Mouse (Mus musculus): ENCODE measurements at regions not wholly inside any gene's neighbourhood (a gene's known extent, or its start where the extent isn't known, plus 50 kb on each side); places are given as distances from the start of the nearest gene placed in this dataset.

DNA sequence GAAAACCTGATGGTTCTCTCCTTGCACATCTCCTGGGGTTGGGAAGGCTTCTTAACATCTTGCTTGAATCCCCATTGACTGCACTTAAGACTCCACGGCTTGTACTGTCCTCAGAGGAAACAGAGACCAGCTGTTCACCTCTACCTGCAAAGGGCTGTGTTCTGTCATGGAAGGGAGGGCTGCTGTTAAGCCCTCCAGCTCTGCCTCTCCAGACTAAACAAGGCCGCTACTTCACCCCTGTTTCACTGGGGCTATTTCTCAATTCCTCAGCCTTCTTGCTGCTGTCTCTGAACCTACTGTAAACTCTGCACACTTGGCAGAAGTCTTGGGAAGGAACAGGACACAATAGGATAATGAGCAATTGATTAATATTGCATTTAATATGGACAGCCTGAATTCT is 64.7 kb upstream of the BC052040 start:
- no peaks in the 10 kb centered on the region for H3K79me2 ChIP-seq (ENCODE audit: control insufficient read depth, insufficient read depth, low read length, poor library complexity)
- no peak overlapping the region for H3K9ac ChIP-seq (ENCODE audit: control insufficient read depth, low read depth, low read length, poor library complexity, severe bottlenecking)
- no peaks in the 10 kb centered on the region for H3K36me3 ChIP-seq (ENCODE audit: control insufficient read depth in 1 of 2, insufficient read depth in 2 of 2, low read length in 2 of 2)
- DNase-seq (ENCODE audit: low read depth, low spot score): no peak
- no peak overlapping the region for H3K27ac ChIP-seq (ENCODE audit: control insufficient read depth, low read depth, low read length)
- no peak for TF ChIP-seq USF2 (IDR thresholded peaks at IDR 0.05; ENCODE audit: borderline replicate concordance in 1 of 2, insufficient read depth in 1 of 2, low read depth in 1 of 2, low read length in 2 of 2)
- TF ChIP-seq SIN3A (IDR thresholded peaks at IDR 0.05; ENCODE audit: low read length): no peak
- no peak for TF ChIP-seq ETS1 (IDR thresholded peaks at IDR 0.05; ENCODE audit: low read depth, low read length)
- no peak for TF ChIP-seq E2F4 (IDR thresholded peaks at IDR 0.05; ENCODE audit: borderline replicate concordance, low read depth, low read length)
- no peak for TF ChIP-seq MXI1 (IDR thresholded peaks at IDR 0.05; ENCODE audit: low read depth, low read length)
- TF ChIP-seq SMC3 (IDR thresholded peaks at IDR 0.05; ENCODE audit: low read depth, low read length): no peak
- TF ChIP-seq POLR2AphosphoS5 (IDR thresholded peaks at IDR 0.05; ENCODE audit: borderline replicate concordance, low read depth, low read length): no peak
- no peak for TF ChIP-seq MAFK (IDR thresholded peaks at IDR 0.05; ENCODE audit: borderline replicate concordance, low read depth, low read length)
- no peak for TF ChIP-seq ELF1 (IDR thresholded peaks at IDR 0.05; ENCODE audit: low read depth, low read length)
- no peak for TF ChIP-seq MYB (IDR thresholded peaks at IDR 0.05; ENCODE audit: low read depth, low read length)
- TF ChIP-seq RAD21 (IDR thresholded peaks at IDR 0.05; ENCODE audit: low read depth, low read length): no peak
- no peak for TF ChIP-seq POLR2AphosphoS2 (IDR thresholded peaks at IDR 0.05; ENCODE audit: low read length)
- no peak for TF ChIP-seq NRF1 (IDR thresholded peaks at IDR 0.05; ENCODE audit: insufficient read depth, low read depth, low read length, poor library complexity, severe bottlenecking)
- TF ChIP-seq HCFC1 (IDR thresholded peaks at IDR 0.05; ENCODE audit: low read depth, low read length): no peak
- TF ChIP-seq RCOR1 (IDR thresholded peaks at IDR 0.05; ENCODE audit: low read depth, low read length): no peak
- TF ChIP-seq KAT2A (conservative IDR thresholded peaks at IDR 0.05; ENCODE audit: low read depth, low read length): no peak
- TF ChIP-seq GABPA (IDR thresholded peaks at IDR 0.05; ENCODE audit: low read depth, low read length): no peak
- no peak for TF ChIP-seq TCF12 (IDR thresholded peaks at IDR 0.05; ENCODE audit: low read depth, low read length)
- H3K4me3 ChIP-seq (ENCODE audit: control insufficient read depth in 1 of 2, insufficient read depth in 1 of 2, low read depth in 2 of 2, low read length in 2 of 2): no peak overlapping the region
- no peaks in the 10 kb centered on the region for H3K4me1 ChIP-seq (ENCODE audit: control insufficient read depth in 1 of 2, insufficient read depth in 2 of 2, low read length in 2 of 2)
- peaks cover 0 to 1% of the 10 kb centered on the region in 2 experiments; a peak in 2 of 4 replicates for H3K27me3 ChIP-seq (ENCODE audit: control insufficient read depth in 1 of 2, insufficient read depth in 2 of 2, low read length in 2 of 2)
- H3K9me3 ChIP-seq (replicated peaks; ENCODE audit: insufficient read depth, low read length): no peaks in the 10 kb centered on the region

DNA sequence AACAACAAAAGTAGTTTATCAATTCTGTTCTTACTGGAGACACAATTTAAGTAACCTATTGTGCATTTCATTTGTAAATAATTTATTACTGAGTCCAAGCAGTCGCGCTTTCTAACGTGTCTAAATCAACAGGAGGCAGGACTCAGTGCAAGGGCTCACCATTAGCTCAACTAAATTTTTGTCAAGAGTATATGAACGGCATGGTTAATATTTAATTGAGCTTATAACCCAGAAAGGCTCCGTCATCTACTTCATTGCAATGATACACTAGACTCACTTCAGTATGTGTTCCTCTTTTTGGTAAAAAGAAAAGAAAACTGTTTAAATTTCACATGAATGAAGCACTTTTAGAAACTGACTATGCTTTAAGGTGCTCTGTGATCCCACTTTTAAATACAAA is 61.5 kb upstream of the BC052040 start:
- Histone ChIP-seq H3K4me3 (ENCODE audit: control insufficient read depth in 1 of 2, insufficient read depth in 1 of 2, low read depth in 2 of 2, low read length in 2 of 2) (no peak overlapping the region), H3K27ac (ENCODE audit: control insufficient read depth, low read depth, low read length) (no peak overlapping the region), H3K9ac (ENCODE audit: control insufficient read depth, low read depth, low read length, poor library complexity, severe bottlenecking) (no peak overlapping the region)

More for the DNA sequence above, 61.5 kb upstream of the BC052040 start:
- DNase-seq (ENCODE audit: low read depth, low spot score): no peak
- no peaks in the 10 kb centered on the region for H3K79me2 ChIP-seq (ENCODE audit: control insufficient read depth, insufficient read depth, low read length, poor library complexity)
- no peaks in the 10 kb centered on the region for H3K4me1 ChIP-seq (ENCODE audit: control insufficient read depth in 1 of 2, insufficient read depth in 2 of 2, low read length in 2 of 2)
- H3K36me3 ChIP-seq (ENCODE audit: control insufficient read depth in 1 of 2, insufficient read depth in 2 of 2, low read length in 2 of 2): no peaks in the 10 kb centered on the region
- H3K9me3 ChIP-seq (replicated peaks; ENCODE audit: insufficient read depth, low read length): no peaks in the 10 kb centered on the region
- H3K27me3 ChIP-seq (ENCODE audit: control insufficient read depth in 1 of 2, insufficient read depth in 2 of 2, low read length in 2 of 2): no peaks in the 10 kb centered on the region; a peak in 2 of 4 replicates
- TF ChIP-seq NELFE (IDR thresholded peaks at IDR 0.05; ENCODE audit: low read depth, low read length) (no peak), CHD1 (IDR thresholded peaks at IDR 0.05; ENCODE audit: low read depth, low read length) (no peak), ELF1 (IDR thresholded peaks at IDR 0.05; ENCODE audit: low read depth, low read length) (no peak), SIN3A (IDR thresholded peaks at IDR 0.05; ENCODE audit: low read length) (no peak), MYC (IDR thresholded peaks at IDR 0.05; ENCODE audit: low read depth, low read length) (no peak), MAZ (IDR thresholded peaks at IDR 0.05; ENCODE audit: low read depth, low read length) (no peak), TAL1 (IDR thresholded peaks at IDR 0.05; ENCODE audit: low read length) (no peak), MAX (IDR thresholded peaks at IDR 0.05; ENCODE audit: low read length) (no peak), ZMIZ1 (IDR thresholded peaks at IDR 0.05; ENCODE audit: low read depth, low read length) (no peak), USF2 (IDR thresholded peaks at IDR 0.05; ENCODE audit: borderline replicate concordance in 1 of 2, insufficient read depth in 1 of 2, low read depth in 1 of 2, low read length in 2 of 2) (no peak), KAT2A (conservative IDR thresholded peaks at IDR 0.05; ENCODE audit: low read depth, low read length) (no peak), CHD2 (IDR thresholded peaks at IDR 0.05; ENCODE audit: low read length) (no peak), POLR2A (IDR thresholded peaks at IDR 0.05; ENCODE audit: control insufficient read depth in 1 of 2, insufficient read depth in 1 of 2, low read depth in 1 of 2, low read length in 2 of 2, poor library complexity in 1 of 2) (no peak), EP300 (IDR thresholded peaks at IDR 0.05; ENCODE audit: low read depth in 1 of 2, low read length in 2 of 2) (no peak)

All from MEL (cell line).